Mouse (Mus musculus): ENCODE data around the gene Xk. TPM values are rescaled to one million over a fixed set of nuclear protein-coding genes. Genes with fewer than 3 reads are reported as not detected.
"Not testable (repeated sequence)": the region's sequence is repeated elsewhere in the genome, so short reads cannot be mapped to it uniquely, and the experiment has no call there.

Xk gene
- polyA plus RNA-seq, 1 experiment from 2014 or later = 18.2 TPM

DNA sequence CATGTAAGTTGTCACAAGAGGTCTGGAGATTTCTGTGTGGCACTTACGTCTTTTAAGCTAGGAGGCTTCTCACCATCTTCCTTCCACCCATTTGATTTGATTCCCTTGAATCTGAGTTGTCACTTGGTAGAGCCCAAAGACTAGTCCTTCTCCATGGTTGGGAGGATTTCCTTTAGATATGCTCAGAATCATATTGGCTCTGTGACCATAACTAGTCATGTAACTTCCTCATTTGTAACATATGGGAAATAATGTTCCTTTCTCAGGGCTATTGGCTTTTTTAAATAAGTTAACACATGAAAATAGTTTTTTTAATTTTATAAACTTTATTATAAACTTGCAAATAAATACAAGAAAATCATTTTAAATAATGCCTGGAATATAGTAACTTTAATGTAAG, 13.3 kb upstream of the Xk start:
- ATAC-seq (ENCODE audit: low read depth) (no peak), DNase-seq (no peak)
- no peak overlapping the region for H3K27ac ChIP-seq
- no peaks in the 10 kb centered on the region for H3K36me3 ChIP-seq
- WGBS (ENCODE audit: insufficient replicate concordance) = 68% methylated on average over 1 of the region's 1 CpGs
- peaks cover 12% of the 10 kb centered on the region for H3K4me1 ChIP-seq (replicated peaks)
- no peak overlapping the region for H3K4me2 ChIP-seq
- no peaks in the 10 kb centered on the region for H3K27me3 ChIP-seq
- no peak overlapping the region for H3K4me3 ChIP-seq (replicated peaks)
- H3K9ac ChIP-seq = no peak overlapping the region
- H3K9me3 ChIP-seq (replicated peaks) = no peaks in the 10 kb centered on the region

DNA sequence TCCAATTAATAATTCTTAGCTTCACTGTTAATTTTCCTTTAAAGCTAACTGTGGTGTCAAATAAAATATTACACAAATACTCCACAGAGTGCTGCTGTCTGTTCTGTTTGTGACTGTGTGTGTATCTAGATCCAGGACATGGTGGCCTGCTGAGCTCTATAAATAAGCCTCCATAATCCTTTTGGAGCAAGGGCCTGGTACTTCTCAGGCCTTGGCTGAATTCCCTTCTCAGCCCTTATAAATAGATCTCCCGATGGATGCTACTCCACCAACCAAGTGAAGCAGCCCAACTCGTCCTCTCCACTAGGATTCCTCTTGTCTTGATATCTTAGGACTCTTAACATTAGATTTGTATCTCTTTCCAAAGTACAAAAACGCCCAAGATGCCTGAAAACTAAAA, 1.4 kb upstream of the Xk start:
- WGBS (ENCODE audit: insufficient replicate concordance) = 55% methylated on average over 3 of the region's 3 CpGs
- no peaks in the 10 kb centered on the region for H3K27me3 ChIP-seq
- H3K4me3 ChIP-seq (replicated peaks) = no peak overlapping the region
- no peak for DNase-seq
- peaks cover 6% of the 10 kb centered on the region; the same call in 1 of the 2 replicates for H3K4me1 ChIP-seq (replicated peaks)
- H3K27ac ChIP-seq = peak overlapping the region; percentile 94
- peak overlapping the region; percentile 65 for H3K4me2 ChIP-seq
- H3K9ac ChIP-seq = peak overlapping the region; percentile 90; the same call in 1 of the 2 replicates
- H3K9me3 ChIP-seq (replicated peaks) = no peaks in the 10 kb centered on the region
- no peaks in the 10 kb centered on the region for H3K36me3 ChIP-seq
- ATAC-seq (ENCODE audit: low read depth) = no peak

DNA sequence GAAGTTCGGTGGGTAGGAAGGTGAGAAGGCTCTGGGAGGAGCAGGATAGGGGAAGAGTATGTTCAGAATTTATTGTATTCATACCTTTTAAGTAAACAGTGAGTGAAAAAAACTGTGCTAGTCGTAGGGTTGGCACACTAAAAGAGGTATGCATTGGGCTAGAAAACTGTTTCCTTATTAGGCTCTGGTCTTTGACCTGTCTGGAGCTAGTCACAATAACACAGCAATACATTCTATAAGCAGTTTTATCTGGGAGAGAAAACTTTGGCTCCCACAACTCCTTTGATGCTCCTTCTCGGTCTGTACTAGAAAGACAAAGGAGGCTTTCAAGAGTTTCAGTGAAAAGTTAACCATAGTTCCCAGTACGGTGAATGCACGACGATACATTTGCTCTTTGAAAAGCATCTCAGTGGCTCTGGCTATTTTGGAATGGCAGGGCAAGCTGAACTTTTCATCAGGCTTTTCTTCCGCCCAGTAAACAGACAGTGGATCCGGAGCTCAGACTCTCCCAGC, 553 bp upstream of the Xk start:
- H3K9ac ChIP-seq = peak overlapping the region; percentile 90
- peak overlapping the region; percentile 65 for H3K4me2 ChIP-seq
- WGBS (ENCODE audit: insufficient replicate concordance) = 14% methylated on average over 8 of the region's 8 CpGs
- no peaks in the 10 kb centered on the region for H3K9me3 ChIP-seq (replicated peaks)
- peak overlapping the region; percentile 94 for H3K27ac ChIP-seq
- H3K4me3 ChIP-seq (replicated peaks) = peak overlapping the region; percentile 77
- H3K27me3 ChIP-seq = no peaks in the 10 kb centered on the region
- H3K4me1 ChIP-seq (replicated peaks) = peaks cover 12% of the 10 kb centered on the region
- ATAC-seq (ENCODE audit: low read depth) (peak; percentile 2), DNase-seq (no peak)
- no peaks in the 10 kb centered on the region; the same call in 1 of the 2 replicates for H3K36me3 ChIP-seq

DNA sequence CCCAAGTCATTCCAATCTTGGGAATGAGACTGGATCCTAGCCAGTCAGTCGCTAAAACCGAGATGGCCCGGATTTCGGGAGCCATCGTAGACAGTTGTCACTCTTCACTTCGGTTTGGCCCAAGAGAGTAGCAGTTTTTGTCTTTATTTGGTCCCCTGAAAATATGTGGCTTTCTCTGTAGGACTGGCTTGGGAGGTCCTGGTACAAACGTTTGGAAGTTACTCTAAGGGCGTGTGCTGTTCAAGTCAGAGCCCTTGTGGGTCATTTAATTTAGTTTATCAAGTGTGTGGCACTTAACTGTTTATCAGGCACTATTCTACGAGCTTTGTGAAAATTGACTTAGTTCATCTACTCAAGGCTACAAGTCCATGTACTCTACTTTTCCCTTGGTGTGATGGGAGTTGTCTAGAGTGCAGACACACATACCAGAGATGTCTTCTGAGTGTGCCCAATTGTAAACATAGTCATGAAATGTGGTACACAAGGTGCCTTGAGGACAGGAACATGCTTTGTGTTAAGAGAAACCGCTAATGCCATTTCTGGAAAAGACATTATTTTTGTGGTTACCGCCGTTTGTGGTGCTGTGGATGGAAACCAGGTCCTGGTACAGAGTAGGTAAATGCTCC, 934 bp downstream of the Xk start:
- Histone ChIP-seq H3K4me2 (peak overlapping the region; percentile 65), H3K9me3 (replicated peaks) (no peaks in the 10 kb centered on the region), H3K27me3 (no peaks in the 10 kb centered on the region), H3K4me3 (replicated peaks) (peak overlapping the region; percentile 77), H3K36me3 (no peaks in the 10 kb centered on the region; the same call in 1 of the 2 replicates), H3K4me1 (replicated peaks) (peaks cover 17% of the 10 kb centered on the region), H3K27ac (peak overlapping the region; percentile 94), H3K9ac (peak overlapping the region; percentile 90)
- ATAC-seq (ENCODE audit: low read depth) (peak; percentile 24; the same call in 1 of the 2 replicates), DNase-seq (no peak)
- WGBS (ENCODE audit: insufficient replicate concordance) = 29% methylated on average over 12 of the region's 12 CpGs

DNA sequence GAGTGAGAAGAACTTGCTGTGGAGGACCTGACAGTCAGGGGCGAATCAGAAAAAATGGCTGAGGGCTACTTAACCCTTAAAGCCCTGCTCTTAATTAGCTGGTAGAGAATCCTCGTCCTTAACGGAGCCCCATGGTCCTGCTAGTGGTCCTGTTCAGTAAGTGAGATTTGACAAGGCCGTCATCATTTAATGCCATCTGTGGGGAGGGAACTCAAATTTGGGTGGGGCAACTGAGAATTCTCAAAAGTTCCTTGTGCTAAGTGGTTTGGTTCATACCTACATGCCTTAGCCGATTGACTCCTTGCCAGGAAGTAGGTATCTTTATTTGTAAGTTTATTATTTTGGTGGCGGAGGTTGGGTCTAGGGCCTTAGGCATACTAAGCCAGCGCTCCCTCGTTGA, 1.8 kb downstream of the Xk start:
- H3K9ac ChIP-seq = peak overlapping the region; percentile 90
- H3K4me1 ChIP-seq (replicated peaks) = peaks cover 19% of the 10 kb centered on the region
- no peaks in the 10 kb centered on the region for H3K27me3 ChIP-seq
- WGBS (ENCODE audit: insufficient replicate concordance) = 46% methylated on average over 8 of the region's 8 CpGs
- H3K36me3 ChIP-seq = no peaks in the 10 kb centered on the region; the same call in 1 of the 2 replicates
- H3K4me2 ChIP-seq = peak overlapping the region; percentile 65
- H3K9me3 ChIP-seq (replicated peaks) = no peaks in the 10 kb centered on the region
- H3K4me3 ChIP-seq (replicated peaks) = peak overlapping the region; percentile 77
- DNase-seq (peak; percentile 33), ATAC-seq (ENCODE audit: low read depth) (peak; percentile 27)
- peak overlapping the region; percentile 94 for H3K27ac ChIP-seq

DNA sequence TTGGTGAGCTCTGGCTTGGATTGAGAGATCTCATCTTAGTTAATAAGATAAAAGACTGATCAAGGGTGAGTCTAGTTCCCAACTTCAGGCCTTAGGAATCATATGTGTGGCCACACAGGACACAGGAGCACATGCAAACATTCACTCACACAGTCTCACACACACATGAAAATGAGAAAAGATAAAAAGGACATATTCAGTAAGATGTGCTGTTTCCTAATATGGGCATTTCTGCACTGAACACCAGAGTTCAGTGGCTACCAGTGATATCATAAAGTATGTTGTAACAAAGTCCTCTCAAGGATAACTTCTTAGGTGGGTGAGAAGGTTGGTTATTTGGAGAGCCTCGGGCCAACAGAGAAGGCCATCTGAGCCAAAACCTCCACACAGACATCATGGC, 10.9 kb downstream of the Xk start, which contains the start of gene H2al1m:
Gene H2al1m (plus strand): TSS at position 301 of the 400 bp plus-strand sequence.
- DNase-seq; H3K9ac ChIP-seq; H3K27ac ChIP-seq; H3K4me2 ChIP-seq; H3K36me3 ChIP-seq; H3K9me3 ChIP-seq (replicated peaks); H3K4me1 ChIP-seq (replicated peaks); H3K27me3 ChIP-seq; ATAC-seq (ENCODE audit: low read depth); H3K4me3 ChIP-seq (replicated peaks): not testable (repeated sequence)
- no CpG with 5 or more reads among the region's 1 CpGs for WGBS (ENCODE audit: insufficient replicate concordance)

DNA sequence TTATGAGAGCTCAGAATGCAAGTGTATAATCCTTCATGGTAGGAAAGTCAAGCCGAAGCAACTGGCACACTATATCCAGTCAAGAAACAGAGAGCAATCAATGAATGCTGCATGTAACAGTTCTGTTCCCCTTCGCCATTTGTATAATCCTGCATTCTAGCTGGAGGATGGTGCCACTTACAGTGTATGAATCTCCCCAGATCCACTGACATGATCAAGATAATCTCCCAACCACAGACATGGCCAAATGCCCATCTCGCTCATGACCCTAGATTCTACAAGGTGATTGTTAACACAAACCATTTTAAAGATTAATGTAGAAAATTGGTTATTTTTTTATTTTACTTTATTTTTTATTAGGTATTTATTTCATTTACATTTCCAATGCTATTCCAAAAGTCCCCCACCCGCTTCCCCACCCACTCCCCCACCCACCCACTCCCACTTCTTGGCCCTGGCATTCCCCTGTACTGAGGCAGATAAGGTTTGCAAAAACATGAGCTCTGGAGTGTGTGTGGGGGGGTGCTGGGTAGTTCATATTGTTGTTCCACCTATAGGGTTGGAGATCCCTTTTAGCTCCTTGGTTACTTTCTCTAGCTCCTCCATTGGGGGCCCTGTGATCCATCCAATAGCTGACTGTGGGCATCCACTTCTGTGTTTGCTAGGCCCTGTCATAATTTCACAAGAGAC, 20.7 kb downstream of the Xk start:
- H3K36me3 ChIP-seq; H3K4me2 ChIP-seq; H3K9me3 ChIP-seq (replicated peaks); H3K27me3 ChIP-seq; H3K4me3 ChIP-seq (replicated peaks); H3K9ac ChIP-seq; DNase-seq: not testable (repeated sequence)
- WGBS (ENCODE audit: insufficient replicate concordance) = 72% methylated on average over 4 of the region's 4 CpGs
- ATAC-seq (ENCODE audit: low read depth) = peak; percentile 84
- Histone ChIP-seq H3K27ac (peak overlapping the region; percentile 55), H3K4me1 (replicated peaks) (peaks cover 21% of the 10 kb centered on the region)

DNA sequence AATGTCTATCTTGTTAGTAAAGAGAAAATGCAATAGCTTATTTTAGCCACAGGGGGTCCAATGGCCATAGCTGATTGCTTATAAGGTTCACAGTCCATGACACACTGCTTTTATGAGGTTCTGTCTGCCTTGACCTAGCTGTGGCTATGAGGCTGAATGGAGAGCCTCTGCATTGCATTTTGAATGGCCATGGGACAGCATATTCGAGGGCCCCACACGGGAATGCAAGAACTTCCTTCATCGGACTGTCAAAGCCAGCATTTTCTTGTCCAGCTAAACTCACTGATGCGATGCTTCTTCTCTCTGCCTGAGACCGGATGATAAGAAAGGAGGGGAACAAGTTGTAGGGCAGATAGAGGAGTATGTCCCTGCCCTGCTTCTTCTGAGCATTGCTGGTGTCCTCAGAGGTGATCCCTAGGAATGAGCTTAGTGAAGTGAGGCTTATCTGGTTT, 25.9 kb downstream of the Xk start:
- DNase-seq = peak; percentile 68
- 36% methylated on average over 5 of the region's 5 CpGs for WGBS (ENCODE audit: insufficient replicate concordance)
- peak overlapping the region; percentile 60; the same call in 1 of the 2 replicates for H3K9ac ChIP-seq

DNA sequence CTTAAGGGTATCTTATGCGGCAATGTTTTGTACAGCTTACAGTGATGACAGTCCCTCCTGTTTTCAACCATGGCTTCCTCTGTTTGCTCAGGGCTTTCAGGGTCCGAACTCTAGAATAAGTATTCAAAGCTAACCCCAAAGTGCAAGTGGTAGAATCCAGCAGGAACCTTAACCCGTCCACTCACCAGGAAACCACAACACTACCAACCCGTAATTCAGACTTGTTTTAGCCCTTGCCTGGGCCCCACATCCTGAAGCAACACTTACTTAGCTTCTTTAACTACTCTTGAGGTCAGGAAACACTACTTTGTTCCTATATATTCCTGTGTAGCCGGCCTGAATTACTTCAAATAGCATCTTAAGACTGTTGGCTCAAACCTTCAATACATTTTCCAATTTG, 30.2 kb downstream of the Xk start:
- Histone ChIP-seq H3K27ac (peak overlapping the region; percentile 77), H3K9me3 (replicated peaks) (no peaks in the 10 kb centered on the region), H3K36me3 (no peaks in the 10 kb centered on the region), H3K4me1 (replicated peaks) (peaks cover 29% of the 10 kb centered on the region), H3K4me2 (peak overlapping the region; percentile 32), H3K27me3 (no peaks in the 10 kb centered on the region), H3K4me3 (replicated peaks) (no peak overlapping the region), H3K9ac (0 out of 2 replicates have a peak overlapping the region, but pooled peaks have one; percentile 10)
- no peak for ATAC-seq (ENCODE audit: low read depth)
- 35% methylated on average over 5 of the region's 5 CpGs for WGBS (ENCODE audit: insufficient replicate concordance)
- DNase-seq = no peak

More for the DNA sequence above, 25.9 kb downstream of the Xk start:
- H3K9me3 ChIP-seq (replicated peaks) = no peaks in the 10 kb centered on the region
- peak overlapping the region; percentile 97 for H3K27ac ChIP-seq
- peak overlapping the region; percentile 18; the same call in 1 of the 2 replicates for H3K4me3 ChIP-seq (replicated peaks)
- peaks cover 32% of the 10 kb centered on the region for H3K4me1 ChIP-seq (replicated peaks)
- peak overlapping the region; percentile 59 for H3K4me2 ChIP-seq
- no peaks in the 10 kb centered on the region for H3K27me3 ChIP-seq
- H3K36me3 ChIP-seq = no peaks in the 10 kb centered on the region
- ATAC-seq (ENCODE audit: low read depth) = peak; percentile 99

DNA sequence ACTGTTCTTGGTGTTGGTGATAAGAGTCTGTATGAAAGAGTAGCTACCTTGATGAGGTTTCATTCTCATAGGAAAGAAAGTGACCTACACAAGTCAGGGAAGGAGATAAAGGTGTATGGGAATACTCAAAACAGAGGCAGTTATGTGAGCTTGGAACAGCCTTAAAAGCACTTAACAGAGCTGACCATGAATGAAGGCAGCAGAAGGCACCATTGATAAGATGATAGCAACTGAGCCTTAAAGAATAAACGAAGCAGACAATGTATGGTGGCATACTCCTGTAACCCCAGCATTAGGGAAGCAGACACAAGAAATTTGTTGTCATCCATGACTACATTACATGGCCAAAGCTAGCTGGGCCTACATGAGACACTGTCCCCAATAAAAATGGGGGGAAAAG, 30.9 kb downstream of the Xk start:
- Histone ChIP-seq H3K36me3 (peaks cover 3% of the 10 kb centered on the region; the same call in 1 of the 2 replicates), H3K27me3 (no peaks in the 10 kb centered on the region), H3K4me1 (replicated peaks) (peaks cover 28% of the 10 kb centered on the region), H3K27ac (peak overlapping the region; percentile 77), H3K4me2 (peak overlapping the region; percentile 32; the same call in 1 of the 2 replicates), H3K9ac (0 out of 2 replicates have a peak overlapping the region, but pooled peaks have one; percentile 6), H3K4me3 (replicated peaks) (no peak overlapping the region), H3K9me3 (replicated peaks) (no peaks in the 10 kb centered on the region)
- ATAC-seq (ENCODE audit: low read depth) (peak; percentile 56), DNase-seq (peak; percentile 14)
- 21% methylated on average over 1 of the region's 1 CpGs for WGBS (ENCODE audit: insufficient replicate concordance)

DNA sequence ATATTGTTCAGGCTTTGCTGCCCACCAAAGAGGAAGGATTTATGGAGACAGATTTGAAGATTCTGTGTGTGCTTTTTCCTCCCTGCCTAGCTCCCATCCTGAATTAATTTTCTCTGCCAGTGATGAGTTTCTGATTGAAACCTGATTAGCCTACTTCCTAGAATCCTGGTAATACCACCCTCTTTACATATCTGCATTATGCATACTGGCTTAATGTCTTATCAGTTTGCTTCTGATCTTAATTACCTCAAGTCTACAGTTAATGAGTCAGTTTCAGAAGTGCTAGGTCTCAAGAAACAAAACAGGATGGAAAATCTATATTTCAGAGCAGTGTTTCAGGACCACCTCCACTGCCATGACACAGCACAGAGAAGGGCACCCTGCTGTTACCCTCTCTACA, 43.9 kb downstream of the Xk start:
- not testable (repeated sequence) for H3K9ac ChIP-seq; H3K27ac ChIP-seq; H3K9me3 ChIP-seq (replicated peaks); H3K4me1 ChIP-seq (replicated peaks); H3K36me3 ChIP-seq; H3K27me3 ChIP-seq; DNase-seq; H3K4me3 ChIP-seq (replicated peaks)
- H3K4me2 ChIP-seq = peak overlapping the region; percentile 28; the same call in 1 of the 2 replicates
- ATAC-seq (ENCODE audit: low read depth) = peak; percentile 65

Data from liver, embryonic 13.5 days (tissue).